Mouse (Mus musculus) embryonic fibroblast, embryonic 13.5 days (primary cell): Measurements from ENCODE around the gene Dnaic2.

Experiments used
- CTCF ChIP-seq: IDR thresholded peaks from 2 replicates; pipeline ENCODE4 v1.5.1; 2011; ENCODE audit warnings: mild to moderate bottlenecking, control low read depth, low read length, moderate library complexity, borderline replicate concordance; ENCODE audit not compliant: insufficient read depth
- POLR2A ChIP-seq: IDR thresholded peaks from 2 replicates; pipeline ENCODE4 v1.6.1; 2011; ENCODE audit warnings: low read depth, mild to moderate bottlenecking, control low read depth, low read length, moderate library complexity

DNA sequence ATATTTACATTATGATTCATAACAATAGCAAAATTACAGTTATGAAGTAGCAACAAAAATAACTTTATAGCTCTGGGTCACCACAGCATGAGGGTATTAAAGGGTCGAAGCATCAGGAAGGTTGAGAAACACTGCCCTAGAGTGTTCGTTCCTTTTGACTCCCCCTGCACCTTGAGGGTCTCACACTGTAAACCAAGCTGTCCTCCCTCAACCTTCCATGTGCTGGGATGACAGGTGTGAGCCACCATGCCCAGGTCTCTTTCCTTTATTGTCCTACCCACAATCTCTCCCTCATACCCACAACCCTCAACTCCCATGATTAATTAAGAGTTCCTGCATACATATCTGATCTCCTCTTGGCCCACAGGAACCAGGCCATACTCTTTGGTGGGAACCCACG, 15.8 kb upstream of the Dnaic2 start:
- TF ChIP-seq CTCF: no peak
- no peak for TF ChIP-seq POLR2A
